Mouse (Mus musculus): ENCODE results near the gene Brca1. TPM values are rescaled to one million over a fixed set of nuclear protein-coding genes. Genes with fewer than 3 reads are reported as not detected.

The Brca1 gene
- total RNA-seq, 1 experiment = 63.5 TPM

GRCm38 (mm10) chr11:101526686-101527085 is 25.1 kb downstream of the Brca1 start:
- no peak overlapping the region for H3K9ac ChIP-seq (ENCODE audit: insufficient read depth, low read depth, low read length, poor library complexity, severe bottlenecking)
- TF ChIP-seq ZC3H11A (IDR thresholded peaks at IDR 0.05; ENCODE audit: borderline replicate concordance, low read depth, low read length) (no peak), MAFK (IDR thresholded peaks at IDR 0.05; ENCODE audit: insufficient read depth, low read depth, low read length) (no peak), CHD2 (IDR thresholded peaks at IDR 0.05; ENCODE audit: low read depth, low read length) (no peak), HCFC1 (IDR thresholded peaks at IDR 0.05; ENCODE audit: borderline replicate concordance, insufficient read depth, low read length) (no peak), ZNF384 (IDR thresholded peaks at IDR 0.05; ENCODE audit: low read depth, low read length) (no peak)
- no peak for DNase-seq (ENCODE audit: low read depth, low spot score)
- in situ Hi-C loops (cut with MboI; ENCODE audit: low sequenced_read_pairs in 2 of 2, unreplicated experiment in 2 of 2) = no loop called here
- H3K9me3 ChIP-seq (ENCODE audit: control insufficient read depth, insufficient read depth, low read depth, low read length) = no peaks in the 10 kb centered on the region
- H3K4me1 ChIP-seq (ENCODE audit: control insufficient read depth in 2 of 2, insufficient read depth in 2 of 2, low read length in 2 of 2, poor library complexity in 1 of 2) = no peaks in the 10 kb centered on the region
- peaks cover 44% of the 10 kb centered on the region for H3K36me3 ChIP-seq (ENCODE audit: control insufficient read depth, insufficient read depth, low read length, poor library complexity, severe bottlenecking)
- no peak overlapping the region for H3K27ac ChIP-seq (ENCODE audit: insufficient read depth, low read depth, low read length, poor library complexity, severe bottlenecking)
- H3K4me3 ChIP-seq (ENCODE audit: insufficient read depth in 1 of 2, low read depth in 1 of 2, low read length in 2 of 2, poor library complexity in 1 of 2, severe bottlenecking in 1 of 2) = no peak overlapping the region

- H3K36me3 ChIP-seq (ENCODE audit: control insufficient read depth, insufficient read depth, low read length, poor library complexity, severe bottlenecking) = peaks cover 45% of the 10 kb centered on the region
- no peak for DNase-seq (ENCODE audit: low read depth, low spot score)
Observed at GRCm38 (mm10) chr11:101525936-101526595, 25.7 kb downstream of the Brca1 start.

GRCm38 (mm10) chr11:101525056-101525455 is 26.7 kb downstream of the Brca1 start:
- no peaks in the 10 kb centered on the region for H3K4me1 ChIP-seq (ENCODE audit: control insufficient read depth in 2 of 2, insufficient read depth in 2 of 2, low read length in 2 of 2, poor library complexity in 1 of 2)
- no peak overlapping the region for H3K27ac ChIP-seq (ENCODE audit: insufficient read depth, low read depth, low read length, poor library complexity, severe bottlenecking)
- in situ Hi-C loops (cut with MboI; ENCODE audit: low sequenced_read_pairs in 2 of 2, unreplicated experiment in 2 of 2) = no loop called here
- H3K9me3 ChIP-seq (ENCODE audit: control insufficient read depth, insufficient read depth, low read depth, low read length) = no peaks in the 10 kb centered on the region
- TF ChIP-seq MAFK (IDR thresholded peaks at IDR 0.05; ENCODE audit: insufficient read depth, low read depth, low read length) = no peak
- TF ChIP-seq CHD2 (IDR thresholded peaks at IDR 0.05; ENCODE audit: low read depth, low read length) = no peak
- no peak for TF ChIP-seq ZC3H11A (IDR thresholded peaks at IDR 0.05; ENCODE audit: borderline replicate concordance, low read depth, low read length)
- no peak for TF ChIP-seq HCFC1 (IDR thresholded peaks at IDR 0.05; ENCODE audit: borderline replicate concordance, insufficient read depth, low read length)
- no peak for TF ChIP-seq ZNF384 (IDR thresholded peaks at IDR 0.05; ENCODE audit: low read depth, low read length)
- peaks cover 47% of the 10 kb centered on the region for H3K36me3 ChIP-seq (ENCODE audit: control insufficient read depth, insufficient read depth, low read length, poor library complexity, severe bottlenecking)
- DNase-seq (ENCODE audit: low read depth, low spot score) = no peak
- no peak overlapping the region for H3K9ac ChIP-seq (ENCODE audit: insufficient read depth, low read depth, low read length, poor library complexity, severe bottlenecking)
- no peak overlapping the region for H3K4me3 ChIP-seq (ENCODE audit: insufficient read depth in 1 of 2, low read depth in 1 of 2, low read length in 2 of 2, poor library complexity in 1 of 2, severe bottlenecking in 1 of 2)

More at GRCm38 (mm10) chr11:101525936-101526595, 25.7 kb downstream of the Brca1 start:
- Histone ChIP-seq H3K4me3 (ENCODE audit: insufficient read depth in 1 of 2, low read depth in 1 of 2, low read length in 2 of 2, poor library complexity in 1 of 2, severe bottlenecking in 1 of 2) (no peak overlapping the region), H3K4me1 (ENCODE audit: control insufficient read depth in 2 of 2, insufficient read depth in 2 of 2, low read length in 2 of 2, poor library complexity in 1 of 2) (no peaks in the 10 kb centered on the region), H3K9me3 (ENCODE audit: control insufficient read depth, insufficient read depth, low read depth, low read length) (no peaks in the 10 kb centered on the region), H3K9ac (ENCODE audit: insufficient read depth, low read depth, low read length, poor library complexity, severe bottlenecking) (no peak overlapping the region), H3K27ac (ENCODE audit: insufficient read depth, low read depth, low read length, poor library complexity, severe bottlenecking) (no peak overlapping the region)
- TF ChIP-seq ZNF384 (IDR thresholded peaks at IDR 0.05; ENCODE audit: low read depth, low read length) = no peak
- no peak for TF ChIP-seq MAFK (IDR thresholded peaks at IDR 0.05; ENCODE audit: insufficient read depth, low read depth, low read length)
- no peak for TF ChIP-seq CHD2 (IDR thresholded peaks at IDR 0.05; ENCODE audit: low read depth, low read length)
- TF ChIP-seq HCFC1 (IDR thresholded peaks at IDR 0.05; ENCODE audit: borderline replicate concordance, insufficient read depth, low read length) = no peak
- TF ChIP-seq ZC3H11A (IDR thresholded peaks at IDR 0.05; ENCODE audit: borderline replicate concordance, low read depth, low read length) = no peak
- in situ Hi-C loops (cut with MboI; ENCODE audit: low sequenced_read_pairs in 2 of 2, unreplicated experiment in 2 of 2) = no loop called here

- Histone ChIP-seq H3K27ac (ENCODE audit: insufficient read depth, low read depth, low read length, poor library complexity, severe bottlenecking) (no peak overlapping the region), H3K9me3 (ENCODE audit: control insufficient read depth, insufficient read depth, low read depth, low read length) (no peaks in the 10 kb centered on the region), H3K4me1 (ENCODE audit: control insufficient read depth in 2 of 2, insufficient read depth in 2 of 2, low read length in 2 of 2, poor library complexity in 1 of 2) (no peaks in the 10 kb centered on the region), H3K4me3 (ENCODE audit: insufficient read depth in 1 of 2, low read depth in 1 of 2, low read length in 2 of 2, poor library complexity in 1 of 2, severe bottlenecking in 1 of 2) (no peak overlapping the region), H3K36me3 (ENCODE audit: control insufficient read depth, insufficient read depth, low read length, poor library complexity, severe bottlenecking) (peaks cover 50% of the 10 kb centered on the region), H3K9ac (ENCODE audit: insufficient read depth, low read depth, low read length, poor library complexity, severe bottlenecking) (no peak overlapping the region)
- in situ Hi-C loops (cut with MboI; ENCODE audit: low sequenced_read_pairs in 2 of 2, unreplicated experiment in 2 of 2) = no loop called here
- TF ChIP-seq ZNF384 (IDR thresholded peaks at IDR 0.05; ENCODE audit: low read depth, low read length) = no peak
- TF ChIP-seq CHD2 (IDR thresholded peaks at IDR 0.05; ENCODE audit: low read depth, low read length) = no peak
- TF ChIP-seq ZC3H11A (IDR thresholded peaks at IDR 0.05; ENCODE audit: borderline replicate concordance, low read depth, low read length) = no peak
- no peak for TF ChIP-seq MAFK (IDR thresholded peaks at IDR 0.05; ENCODE audit: insufficient read depth, low read depth, low read length)
- TF ChIP-seq HCFC1 (IDR thresholded peaks at IDR 0.05; ENCODE audit: borderline replicate concordance, insufficient read depth, low read length) = no peak
- DNase-seq (ENCODE audit: low read depth, low spot score) = no peak
Observed at GRCm38 (mm10) chr11:101524446-101524845, 27.3 kb downstream of the Brca1 start.

Data from ES-E14 (cell line).